Mouse (Mus musculus) stomach, embryonic 14.5 days (tissue): ENCODE data around the gene Slc25a51. TPM values are rescaled to one million over a fixed set of nuclear protein-coding genes. Genes with fewer than 3 reads are reported as not detected.
"Not testable (repeated sequence)": the region's sequence is repeated elsewhere in the genome, so short reads cannot be mapped to it uniquely, and the experiment has no call there.

Experiments used
- ATAC-seq: fragments of 200-750 bp; cut with Nextera tagmentation; 2 replicates; pipeline ENCODE4 v1.8.0; 2017; ENCODE audit warnings: low read depth, moderate TSS enrichment; ENCODE audit not compliant: insufficient number of reproducible peaks, insufficient read depth, low FRiP score
- H3K27ac ChIP-seq: fragments of 300-500 bp; sonication (generic); 2 replicates; pipeline ENCODE4 v1.5.1; 2014; ENCODE audit warnings: mild to moderate bottlenecking, low read length, moderate library complexity, mixed read lengths
- H3K27me3 ChIP-seq: fragments of 300-500 bp; sonication (generic); 2 replicates; pipeline ENCODE4 v1.6.1; 2014; ENCODE audit warnings: low read length, control low read depth, mixed read lengths; ENCODE audit not compliant: control insufficient read depth, insufficient read depth
- H3K36me3 ChIP-seq: fragments of 300-500 bp; sonication (generic); 2 replicates; pipeline ENCODE4 v1.6.1; 2014; ENCODE audit warnings: mild to moderate bottlenecking, control low read depth, low read length, moderate library complexity, mixed read lengths; ENCODE audit not compliant: control insufficient read depth, insufficient read depth
- H3K4me1 ChIP-seq: fragments of 300-500 bp; sonication (generic); 2 replicates; pipeline ENCODE4 v1.6.1; 2014; ENCODE audit warnings: low read length, control low read depth, mixed read lengths; ENCODE audit not compliant: control insufficient read depth, insufficient read depth
- H3K4me2 ChIP-seq: fragments of 300-500 bp; sonication (generic); replicated peaks from 2 replicates; pipeline ENCODE4 v1.6.1; 2014; ENCODE audit warnings: low read depth, low read length, control low read depth
- H3K4me3 ChIP-seq: fragments of 300-500 bp; sonication (generic); 2 replicates; pipeline ENCODE4 v1.5.1; 2014; ENCODE audit warnings: low read depth, low read length, control low read depth
- H3K9ac ChIP-seq: fragments of 300-500 bp; sonication (generic); replicated peaks from 2 replicates; pipeline ENCODE4 v1.6.1; 2014; ENCODE audit warnings: low read depth, mild to moderate bottlenecking, control low read depth, low read length, moderate library complexity, mixed read lengths
- H3K9me3 ChIP-seq: fragments of 300-500 bp; sonication (generic); 2 replicates; pipeline ENCODE4 v1.6.1; 2016; ENCODE audit warnings: low read depth, low read length, control low read depth; ENCODE audit not compliant: control insufficient read depth
- WGBS: fragments of 180-500 bp; shearing (Covaris S2); extraction: QIAGEN DNeasy Blood & Tissue Kit; methylation state at CpG from one replicate; pipeline ENCODE4 v1.1.7; 2014; 5-methylcytosine and 5-hydroxymethylcytosine counted together
- polyA plus RNA-seq: library from polyadenylated mRNA; unstranded; fragments of >200 nt; fragmentation: Nextera tagmentation; extraction: Ambion mirVana; gene quantifications from 2 replicates; pipeline ENCODE4 v1.2.1, GENCODE M21; 2014

Gene Slc25a51
- polyA plus RNA-seq, 1 experiment from 2014 or later, result 63.4 TPM

- Histone ChIP-seq H3K4me1 (no peaks in the 10 kb centered on the region), H3K4me3 (no peak overlapping the region), H3K27me3 (no peaks in the 10 kb centered on the region), H3K9me3 (no peaks in the 10 kb centered on the region), H3K4me2 (no peak overlapping the region), H3K36me3 (peaks cover 3% of the 10 kb centered on the region; the same call in 1 of the 2 replicates), H3K27ac (no peak overlapping the region), H3K9ac (no peak overlapping the region)
- ATAC-seq, result no peak
- 71% methylated on average over 4 of the region's 4 CpGs for WGBS
Observed at GRCm38 (mm10) chr4:45392099-45392498, 16.5 kb downstream of the Slc25a51 start.

- 98% methylated on average over 5 of the region's 5 CpGs for whole genome bisulfite sequencing
- H3K9me3 ChIP-seq, H3K27ac ChIP-seq, H3K4me3 ChIP-seq, H3K9ac ChIP-seq, H3K4me2 ChIP-seq, H3K4me1 ChIP-seq, H3K27me3 ChIP-seq, ATAC-seq, H3K36me3 ChIP-seq: not testable (repeated sequence)
Observed at GRCm38 (mm10) chr4:45387296-45387695, 21.3 kb downstream of the Slc25a51 start.

- 67% methylated on average over 2 of the region's 2 CpGs for whole genome bisulfite sequencing
- H3K36me3 ChIP-seq, H3K27ac ChIP-seq, H3K4me3 ChIP-seq, H3K4me2 ChIP-seq, ATAC-seq, H3K9me3 ChIP-seq, H3K9ac ChIP-seq, H3K27me3 ChIP-seq, H3K4me1 ChIP-seq: not testable (repeated sequence)
Observed at GRCm38 (mm10) chr4:45382133-45382532, 26.4 kb downstream of the Slc25a51 start.

DNA sequence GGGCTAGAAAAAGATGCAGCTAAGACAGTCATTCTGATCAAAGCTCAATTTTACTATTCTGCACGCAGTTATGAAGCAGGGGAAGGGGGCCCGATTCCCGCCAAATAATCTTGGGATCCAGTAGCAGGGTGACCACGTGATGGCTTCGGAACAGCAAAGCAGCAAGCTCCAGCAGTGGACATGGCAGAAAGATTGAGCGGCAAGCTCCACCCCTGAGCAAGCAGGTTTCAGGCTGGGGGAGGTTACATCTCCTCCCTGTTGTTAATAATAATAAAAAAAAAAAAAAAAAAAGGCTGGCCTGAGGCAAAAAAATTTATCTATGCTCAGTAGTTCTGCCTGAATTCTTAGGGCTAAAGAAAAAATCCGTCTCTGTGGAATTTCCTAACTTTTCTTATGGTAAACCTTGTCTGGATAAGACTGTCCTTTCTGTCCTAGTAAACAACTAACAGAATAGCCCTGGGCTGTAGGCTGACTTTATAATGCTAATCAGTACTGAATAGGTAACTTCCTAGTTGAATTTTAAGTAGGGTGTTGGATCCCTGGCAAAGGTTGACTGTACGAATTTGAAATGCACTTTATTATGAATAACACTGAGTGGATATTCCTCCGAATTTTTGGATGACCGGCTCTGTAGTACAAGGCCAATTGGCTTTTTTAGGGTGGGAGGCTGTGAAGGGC is 27.5 kb downstream of the Slc25a51 start:
- not testable (repeated sequence) for H3K27me3 ChIP-seq, H3K4me2 ChIP-seq, H3K36me3 ChIP-seq, H3K9me3 ChIP-seq, H3K4me3 ChIP-seq, H3K9ac ChIP-seq, ATAC-seq, H3K27ac ChIP-seq, H3K4me1 ChIP-seq
- WGBS, result 87% methylated on average over 10 of the region's 10 CpGs

DNA sequence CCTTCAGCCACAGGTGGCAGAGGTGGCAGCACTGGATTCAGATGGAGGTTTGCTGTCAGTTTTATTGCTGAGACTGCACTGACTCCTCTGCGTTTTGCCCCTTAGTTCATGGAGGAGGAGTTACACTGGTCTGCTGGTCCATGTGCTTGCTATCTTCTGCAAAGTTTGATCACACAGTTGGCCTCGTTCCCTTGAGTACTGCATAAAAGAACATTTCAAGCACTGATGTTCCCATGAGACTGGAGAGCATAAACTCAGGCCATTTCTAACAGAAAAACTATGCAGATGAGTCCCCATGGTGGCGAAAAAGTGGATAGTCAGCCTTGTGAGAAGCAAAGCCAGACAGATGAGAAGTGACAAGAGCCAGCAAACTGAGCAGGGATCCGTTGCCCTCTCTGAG is 32.0 kb downstream of the Slc25a51 start:
- no peak overlapping the region for H3K4me3 ChIP-seq
- H3K36me3 ChIP-seq, result peaks cover 32% of the 10 kb centered on the region
- no peaks in the 10 kb centered on the region for H3K9me3 ChIP-seq
- no peak for ATAC-seq
- WGBS, result 80% methylated on average over 4 of the region's 4 CpGs
- no peaks in the 10 kb centered on the region for H3K4me1 ChIP-seq
- no peaks in the 10 kb centered on the region for H3K27me3 ChIP-seq
- H3K9ac ChIP-seq, result no peak overlapping the region
- H3K4me2 ChIP-seq, result no peak overlapping the region
- no peak overlapping the region for H3K27ac ChIP-seq

- Histone ChIP-seq H3K4me1 (no peaks in the 10 kb centered on the region), H3K27ac (no peak overlapping the region), H3K36me3 (peaks cover 41% of the 10 kb centered on the region), H3K4me3 (no peak overlapping the region), H3K9me3 (no peaks in the 10 kb centered on the region), H3K4me2 (no peak overlapping the region), H3K9ac (no peak overlapping the region), H3K27me3 (no peaks in the 10 kb centered on the region)
- 54% methylated on average over 5 of the region's 5 CpGs for WGBS
- no peak for ATAC-seq
Observed at GRCm38 (mm10) chr4:45374879-45375278, 33.7 kb downstream of the Slc25a51 start.

DNA sequence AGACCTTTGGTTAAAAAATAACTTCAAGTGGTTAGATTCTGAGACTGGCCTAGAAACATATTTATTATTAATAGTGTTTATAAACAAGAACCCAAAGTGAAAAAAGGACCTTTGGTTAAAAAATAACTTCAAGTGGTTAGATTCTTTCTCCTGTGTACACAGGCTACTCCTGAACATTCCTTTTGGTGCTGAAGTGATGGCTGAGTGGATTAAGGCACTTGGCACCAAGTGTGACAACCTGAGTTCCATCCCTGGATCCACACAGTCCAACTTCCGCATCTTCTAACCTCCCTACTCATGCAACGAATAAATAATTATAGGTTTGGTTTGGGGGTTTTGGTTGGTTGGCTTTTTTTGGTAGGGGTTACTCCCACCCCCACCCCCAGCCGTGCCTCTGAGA is 37.3 kb downstream of the Slc25a51 start:
- no peak overlapping the region for H3K27ac ChIP-seq
- ATAC-seq, result no peak

DNA sequence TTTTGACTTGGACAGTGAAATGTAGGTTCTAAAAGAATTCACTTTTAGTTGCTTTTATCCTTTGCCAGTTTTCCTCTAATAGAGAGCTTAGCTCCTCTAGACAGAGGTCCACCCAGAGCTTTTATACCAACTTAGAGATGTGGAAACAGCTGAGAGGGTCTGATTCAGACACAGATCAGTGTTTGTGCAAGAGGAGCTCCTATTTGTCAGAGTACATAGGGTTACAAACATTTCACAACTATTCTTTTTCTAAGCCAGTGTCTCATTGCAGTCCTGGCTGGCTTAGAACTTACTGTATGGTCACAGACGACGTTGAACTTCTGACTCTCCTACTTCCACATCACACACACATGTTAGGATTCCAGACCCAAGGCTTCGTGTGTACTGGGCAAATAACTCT is 51.9 kb downstream of the Slc25a51 start:
- Histone ChIP-seq H3K4me1 (no peaks in the 10 kb centered on the region), H3K4me3 (no peak overlapping the region), H3K27ac (no peak overlapping the region), H3K36me3 (peaks cover 16% of the 10 kb centered on the region), H3K9me3 (no peaks in the 10 kb centered on the region), H3K9ac (no peak overlapping the region), H3K4me2 (no peak overlapping the region), H3K27me3 (no peaks in the 10 kb centered on the region)
- 87% methylated on average over 3 of the region's 3 CpGs for WGBS
- no peak for ATAC-seq

More for the DNA sequence above, 37.3 kb downstream of the Slc25a51 start:
- Histone ChIP-seq H3K9me3 (no peaks in the 10 kb centered on the region), H3K9ac (no peak overlapping the region), H3K36me3 (peaks cover 37% of the 10 kb centered on the region), H3K4me1 (no peaks in the 10 kb centered on the region), H3K4me2 (no peak overlapping the region), H3K4me3 (no peak overlapping the region), H3K27me3 (no peaks in the 10 kb centered on the region)
- WGBS, result 86% methylated on average over 3 of the region's 3 CpGs
